Mouse (Mus musculus): ENCODE measurements around the gene Pkp4. TPM values are rescaled to one million over a fixed set of nuclear protein-coding genes. Genes with fewer than 3 reads are reported as not detected.

The Pkp4 gene
- polyA plus RNA-seq, 1 experiment from 2014 or later, result 28.2 TPM

DNA sequence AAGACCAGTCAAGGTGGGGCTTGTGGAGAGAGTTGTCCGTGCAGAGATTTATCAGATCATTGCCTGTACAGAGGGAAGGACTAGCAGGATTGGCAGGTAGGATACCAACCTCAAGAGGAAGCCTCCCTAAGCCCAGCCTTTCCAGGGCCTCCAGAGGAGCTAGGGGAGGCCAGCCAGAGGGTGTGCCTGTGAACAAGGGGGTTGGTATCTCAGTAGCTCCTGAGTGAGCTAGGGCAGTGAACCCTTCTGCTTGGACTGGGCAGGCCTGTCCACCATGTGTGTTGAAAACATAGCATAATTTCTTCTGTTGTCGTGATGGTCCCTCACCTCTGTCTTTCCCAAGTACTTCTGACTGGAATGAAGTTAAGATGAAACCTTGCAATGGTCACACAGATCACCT lies 100.6 kb downstream of the Pkp4 start:
- H3K9ac ChIP-seq (ENCODE audit: low read length), result no peak overlapping the region
- no peak overlapping the region for H3K27ac ChIP-seq (ENCODE audit: low read length)
- no peaks in the 10 kb centered on the region for H3K27me3 ChIP-seq (ENCODE audit: control insufficient read depth, insufficient read depth, low read depth, low read length)
- no peak overlapping the region for H3K4me3 ChIP-seq (ENCODE audit: low read length)
- H3K9me3 ChIP-seq (ENCODE audit: control insufficient read depth, low read length), result no peaks in the 10 kb centered on the region
- H3K4me1 ChIP-seq (replicated peaks; ENCODE audit: control insufficient read depth, insufficient read depth, low read length), result no peaks in the 10 kb centered on the region
- no peak for ATAC-seq (ENCODE audit: low read depth)
- no peaks in the 10 kb centered on the region for H3K36me3 ChIP-seq (ENCODE audit: control insufficient read depth, insufficient read depth, low read length)
- WGBS, result 72% methylated on average over 2 of the region's 2 CpGs
- H3K4me2 ChIP-seq (ENCODE audit: low read depth, low read length), result no peak overlapping the region

- Histone ChIP-seq H3K4me3 (ENCODE audit: low read length) (no peak overlapping the region), H3K4me1 (replicated peaks; ENCODE audit: control insufficient read depth, insufficient read depth, low read length) (no peaks in the 10 kb centered on the region), H3K27me3 (ENCODE audit: control insufficient read depth, insufficient read depth, low read depth, low read length) (no peaks in the 10 kb centered on the region), H3K4me2 (ENCODE audit: low read depth, low read length) (no peak overlapping the region), H3K36me3 (ENCODE audit: control insufficient read depth, insufficient read depth, low read length) (0 out of 2 replicates have a peak, but pooled peaks cover 2% of the 10 kb centered on the region), H3K9me3 (ENCODE audit: control insufficient read depth, low read length) (no peaks in the 10 kb centered on the region), H3K9ac (ENCODE audit: low read length) (no peak overlapping the region), H3K27ac (ENCODE audit: low read length) (no peak overlapping the region)
- WGBS, result 90% methylated on average over 14 of the region's 14 CpGs
- no peak for ATAC-seq (ENCODE audit: low read depth)
Measured at GRCm38 (mm10) chr2:59266428-59266827, 105.8 kb downstream of the Pkp4 start.

GRCm38 (mm10) chr2:59271835-59272234 lies 111.2 kb downstream of the Pkp4 start:
- WGBS, result 86% methylated on average over 8 of the region's 8 CpGs
- Histone ChIP-seq H3K9ac (ENCODE audit: low read length) (no peak overlapping the region), H3K36me3 (ENCODE audit: control insufficient read depth, insufficient read depth, low read length) (no peaks in the 10 kb centered on the region), H3K27me3 (ENCODE audit: control insufficient read depth, insufficient read depth, low read depth, low read length) (no peaks in the 10 kb centered on the region), H3K4me1 (replicated peaks; ENCODE audit: control insufficient read depth, insufficient read depth, low read length) (no peaks in the 10 kb centered on the region), H3K4me2 (ENCODE audit: low read depth, low read length) (no peak overlapping the region), H3K27ac (ENCODE audit: low read length) (no peak overlapping the region), H3K9me3 (ENCODE audit: control insufficient read depth, low read length) (no peaks in the 10 kb centered on the region), H3K4me3 (ENCODE audit: low read length) (no peak overlapping the region)
- no peak for ATAC-seq (ENCODE audit: low read depth)

GRCm38 (mm10) chr2:59272713-59273112 lies 112.1 kb downstream of the Pkp4 start:
- Histone ChIP-seq H3K9me3 (ENCODE audit: control insufficient read depth, low read length) (no peaks in the 10 kb centered on the region), H3K9ac (ENCODE audit: low read length) (no peak overlapping the region), H3K36me3 (ENCODE audit: control insufficient read depth, insufficient read depth, low read length) (no peaks in the 10 kb centered on the region), H3K4me2 (ENCODE audit: low read depth, low read length) (no peak overlapping the region), H3K4me1 (replicated peaks; ENCODE audit: control insufficient read depth, insufficient read depth, low read length) (no peaks in the 10 kb centered on the region), H3K27me3 (ENCODE audit: control insufficient read depth, insufficient read depth, low read depth, low read length) (no peaks in the 10 kb centered on the region), H3K27ac (ENCODE audit: low read length) (no peak overlapping the region), H3K4me3 (ENCODE audit: low read length) (no peak overlapping the region)
- WGBS, result 75% methylated on average over 6 of the region's 6 CpGs
- no peak for ATAC-seq (ENCODE audit: low read depth)

DNA sequence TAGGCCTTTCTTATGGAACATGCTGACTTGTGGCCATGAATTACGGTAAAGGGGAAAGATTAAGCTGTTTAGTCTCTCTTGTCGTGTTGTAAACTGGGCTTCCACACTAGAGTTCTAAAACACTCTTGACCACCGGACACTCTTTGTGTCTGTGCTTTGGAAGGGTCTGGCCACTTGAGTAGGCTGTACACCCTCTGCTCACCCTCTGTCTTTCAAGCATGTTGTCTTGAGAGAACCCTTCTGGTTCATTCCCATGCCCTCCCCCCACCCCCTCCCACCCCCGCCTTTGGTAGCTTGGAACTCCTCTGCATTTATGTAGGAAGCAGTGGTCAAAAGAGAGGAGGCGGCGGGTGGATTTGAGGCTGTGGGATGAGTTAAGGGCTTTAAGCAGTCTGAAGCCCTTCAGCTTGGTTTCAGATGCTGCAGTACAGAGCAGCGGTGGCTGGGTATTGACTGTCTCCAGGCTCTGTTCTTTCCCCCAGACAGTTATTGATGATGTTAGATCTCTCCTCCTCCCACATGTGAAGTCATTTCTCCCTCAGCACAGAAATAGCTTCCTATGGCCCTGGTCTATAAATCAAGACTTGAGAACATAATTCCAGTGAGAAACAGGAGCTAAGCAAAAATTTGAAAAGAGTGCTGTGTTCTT lies 120.4 kb downstream of the Pkp4 start:
- Histone ChIP-seq H3K9me3 (ENCODE audit: control insufficient read depth, low read length) (no peaks in the 10 kb centered on the region), H3K36me3 (ENCODE audit: control insufficient read depth, insufficient read depth, low read length) (no peaks in the 10 kb centered on the region), H3K27ac (ENCODE audit: low read length) (no peak overlapping the region), H3K4me1 (replicated peaks; ENCODE audit: control insufficient read depth, insufficient read depth, low read length) (peaks cover 10% of the 10 kb centered on the region; the same call in 1 of the 2 replicates), H3K27me3 (ENCODE audit: control insufficient read depth, insufficient read depth, low read depth, low read length) (no peaks in the 10 kb centered on the region), H3K4me3 (ENCODE audit: low read length) (no peak overlapping the region), H3K9ac (ENCODE audit: low read length) (no peak overlapping the region), H3K4me2 (ENCODE audit: low read depth, low read length) (no peak overlapping the region)
- 78% methylated on average over 7 of the region's 7 CpGs for WGBS
- no peak for ATAC-seq (ENCODE audit: low read depth)

- no peak for ATAC-seq (ENCODE audit: low read depth)
- no peak overlapping the region for H3K9ac ChIP-seq (ENCODE audit: low read length)
- H3K4me3 ChIP-seq (ENCODE audit: low read length), result no peak overlapping the region
- H3K36me3 ChIP-seq (ENCODE audit: control insufficient read depth, insufficient read depth, low read length), result no peaks in the 10 kb centered on the region
- no peaks in the 10 kb centered on the region for H3K27me3 ChIP-seq (ENCODE audit: control insufficient read depth, insufficient read depth, low read depth, low read length)
- peaks cover 15% of the 10 kb centered on the region for H3K4me1 ChIP-seq (replicated peaks; ENCODE audit: control insufficient read depth, insufficient read depth, low read length)
- H3K27ac ChIP-seq (ENCODE audit: low read length), result no peak overlapping the region
- H3K4me2 ChIP-seq (ENCODE audit: low read depth, low read length), result no peak overlapping the region
- 94% methylated on average over 6 of the region's 6 CpGs for WGBS
- H3K9me3 ChIP-seq (ENCODE audit: control insufficient read depth, low read length), result no peaks in the 10 kb centered on the region
Measured at GRCm38 (mm10) chr2:59282966-59283365, 122.3 kb downstream of the Pkp4 start.

DNA sequence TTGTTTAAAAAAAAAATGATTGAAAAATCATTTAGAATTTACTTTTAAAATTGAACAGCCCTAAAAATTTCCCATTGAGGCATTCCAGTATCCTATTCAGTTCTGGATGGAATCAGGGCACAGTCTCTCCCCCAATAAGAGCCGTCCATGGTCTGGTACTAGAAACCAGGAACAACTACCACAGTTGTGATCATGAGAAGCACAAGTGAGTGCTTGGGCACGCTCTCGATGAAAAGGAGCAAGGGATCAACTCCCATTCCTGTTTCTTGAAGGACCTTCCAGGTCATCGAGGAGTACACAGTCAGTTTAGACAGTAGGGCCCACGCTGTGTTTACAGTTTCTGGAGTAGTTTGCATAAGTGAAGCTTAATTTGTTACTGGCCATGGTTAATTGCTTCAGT lies 123.6 kb downstream of the Pkp4 start:
- peaks cover 15% of the 10 kb centered on the region for H3K4me1 ChIP-seq (replicated peaks; ENCODE audit: control insufficient read depth, insufficient read depth, low read length)
- no peak overlapping the region for H3K27ac ChIP-seq (ENCODE audit: low read length)
- no peaks in the 10 kb centered on the region for H3K36me3 ChIP-seq (ENCODE audit: control insufficient read depth, insufficient read depth, low read length)
- H3K9ac ChIP-seq (ENCODE audit: low read length), result no peak overlapping the region
- no peaks in the 10 kb centered on the region for H3K9me3 ChIP-seq (ENCODE audit: control insufficient read depth, low read length)
- 69% methylated on average over 5 of the region's 5 CpGs for WGBS
- no peaks in the 10 kb centered on the region for H3K27me3 ChIP-seq (ENCODE audit: control insufficient read depth, insufficient read depth, low read depth, low read length)
- no peak overlapping the region for H3K4me2 ChIP-seq (ENCODE audit: low read depth, low read length)
- no peak overlapping the region for H3K4me3 ChIP-seq (ENCODE audit: low read length)
- no peak for ATAC-seq (ENCODE audit: low read depth)

- peak overlapping the region; percentile 32 for H3K27ac ChIP-seq (ENCODE audit: low read length)
- H3K4me1 ChIP-seq (replicated peaks; ENCODE audit: control insufficient read depth, insufficient read depth, low read length), result peaks cover 15% of the 10 kb centered on the region
- WGBS, result 72% methylated on average over 8 of the region's 8 CpGs
- H3K9ac ChIP-seq (ENCODE audit: low read length), result no peak overlapping the region
- H3K4me2 ChIP-seq (ENCODE audit: low read depth, low read length), result no peak overlapping the region
- H3K4me3 ChIP-seq (ENCODE audit: low read length), result no peak overlapping the region
- no peaks in the 10 kb centered on the region for H3K9me3 ChIP-seq (ENCODE audit: control insufficient read depth, low read length)
- H3K36me3 ChIP-seq (ENCODE audit: control insufficient read depth, insufficient read depth, low read length), result no peaks in the 10 kb centered on the region
- H3K27me3 ChIP-seq (ENCODE audit: control insufficient read depth, insufficient read depth, low read depth, low read length), result no peaks in the 10 kb centered on the region
- peak; percentile 19; the same call in 1 of the 2 replicates for ATAC-seq (ENCODE audit: low read depth)
Measured at GRCm38 (mm10) chr2:59284734-59285490, 124.3 kb downstream of the Pkp4 start.

DNA sequence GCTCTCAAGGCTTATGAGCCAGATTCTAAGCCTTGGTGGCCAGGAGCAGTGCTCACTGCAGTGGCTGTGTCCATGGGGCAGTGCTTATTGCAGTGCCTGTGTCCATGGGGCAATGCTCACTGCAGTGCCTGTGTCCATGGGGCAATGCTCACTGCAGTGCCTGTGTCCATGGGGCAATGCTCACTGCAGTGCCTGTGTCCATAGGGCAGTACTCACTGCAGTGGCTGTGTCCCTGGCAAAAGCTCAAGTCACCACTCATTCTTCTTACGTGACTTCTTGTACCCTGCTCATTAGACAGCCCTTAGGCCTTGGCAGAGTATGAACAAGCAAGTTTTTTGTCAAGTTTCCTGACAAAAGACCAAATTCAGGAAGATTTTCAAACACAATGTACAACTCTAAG lies 124.9 kb downstream of the Pkp4 start:
- Histone ChIP-seq H3K36me3 (ENCODE audit: control insufficient read depth, insufficient read depth, low read length) (no peaks in the 10 kb centered on the region), H3K9ac (ENCODE audit: low read length) (no peak overlapping the region), H3K4me2 (ENCODE audit: low read depth, low read length) (no peak overlapping the region), H3K9me3 (ENCODE audit: control insufficient read depth, low read length) (no peaks in the 10 kb centered on the region), H3K27me3 (ENCODE audit: control insufficient read depth, insufficient read depth, low read depth, low read length) (no peaks in the 10 kb centered on the region), H3K4me1 (replicated peaks; ENCODE audit: control insufficient read depth, insufficient read depth, low read length) (peaks cover 15% of the 10 kb centered on the region), H3K27ac (ENCODE audit: low read length) (peak overlapping the region; percentile 32), H3K4me3 (ENCODE audit: low read length) (no peak overlapping the region)
- 19% methylated on average over 1 of the region's 1 CpGs for WGBS
- peak; percentile 81 for ATAC-seq (ENCODE audit: low read depth)

Data from lung, embryonic 16.5 days (tissue).